Mouse (Mus musculus) neutrophil, adult 5-6 weeks (primary cell): Measurements from ENCODE around the gene 4930564D02Rik. TPM values are rescaled to one million over a fixed set of nuclear protein-coding genes. Genes with fewer than 3 reads are reported as not detected.

ENCODE experiments used
- ATAC-seq: fragments of 151-379, 151-347 bp; 2 replicates; pipeline ENCODE4 v1.8.0; 2017; ENCODE audit warnings: mild to moderate bottlenecking, moderate TSS enrichment; ENCODE audit not compliant: insufficient number of reproducible peaks, poor library complexity, low FRiP score, severe bottlenecking; ENCODE audit errors: extremely low read depth
- total RNA-seq: library from RNA; stranded (forward); fragments of 200-1000 nt; gene quantifications from 2 replicates; pipeline ENCODE4 v1.2.3, GENCODE M21; 2017

Gene 4930564D02Rik
- not detected in 2 replicates for total RNA-seq

GRCm38 (mm10) chr3:105066544-105066943, at the start of gene 4930564D02Rik:
TSS of gene 4930564D02Rik (plus strand) at chr3:105066844.
- no peak for ATAC-seq

GRCm38 (mm10) chr3:105017314-105017713, 49.3 kb upstream of the 4930564D02Rik start:
- no peak for ATAC-seq

GRCm38 (mm10) chr3:105018085-105018782, 48.4 kb upstream of the 4930564D02Rik start:
- no peak for ATAC-seq

GRCm38 (mm10) chr3:105018783-105019105, 47.9 kb upstream of the 4930564D02Rik start:
- ATAC-seq = no peak

- no peak for ATAC-seq
These were observed 46.6 kb upstream of the 4930564D02Rik start for GRCm38 (mm10) chr3:105019826-105020692.

GRCm38 (mm10) chr3:105023371-105024005, 43.2 kb upstream of the 4930564D02Rik start:
- no peak for ATAC-seq

- no peak for ATAC-seq
These were observed 30.3 kb upstream of the 4930564D02Rik start for GRCm38 (mm10) chr3:105036281-105036847.

- no peak for ATAC-seq
These were observed 29.3 kb upstream of the 4930564D02Rik start for GRCm38 (mm10) chr3:105037240-105037770.

- ATAC-seq = no peak
These were observed 26.6 kb upstream of the 4930564D02Rik start for GRCm38 (mm10) chr3:105040002-105040401.

GRCm38 (mm10) chr3:105040983-105041625, 25.5 kb upstream of the 4930564D02Rik start:
- no peak for ATAC-seq

GRCm38 (mm10) chr3:105043746-105044145, 22.9 kb upstream of the 4930564D02Rik start:
- no peak for ATAC-seq

- no peak for ATAC-seq
These were observed 19.8 kb upstream of the 4930564D02Rik start for GRCm38 (mm10) chr3:105046870-105047269.

GRCm38 (mm10) chr3:105047616-105048015, 19.0 kb upstream of the 4930564D02Rik start:
- no peak for ATAC-seq

GRCm38 (mm10) chr3:105049848-105050247, 16.8 kb upstream of the 4930564D02Rik start:
- no peak for ATAC-seq

- ATAC-seq = no peak
These were observed 15.5 kb upstream of the 4930564D02Rik start for GRCm38 (mm10) chr3:105051103-105051502.

GRCm38 (mm10) chr3:105052171-105052936, 14.3 kb upstream of the 4930564D02Rik start:
- ATAC-seq = no peak

- no peak for ATAC-seq
These were observed 13.5 kb upstream of the 4930564D02Rik start, which contains the start of gene Cttnbp2nl for GRCm38 (mm10) chr3:105052937-105053697. TSS of gene Cttnbp2nl (minus strand) at chr3:105053146.
